Mouse (Mus musculus) bone marrow, adult 2 months (tissue): ENCODE data around the gene Robo1. TPM values are rescaled to one million over a fixed set of nuclear protein-coding genes. Genes with fewer than 3 reads are reported as not detected.

Experiments
- H3K27ac ChIP-seq: fragments of 200-500 bp; 2 replicates; pipeline ENCODE4 v1.5.1; 2012; ENCODE audit warnings: low read depth, mild to moderate bottlenecking, control low read depth, inconsistent platforms, low read length; ENCODE audit not compliant: control insufficient read depth, poor library complexity, insufficient read depth
- H3K4me1 ChIP-seq: fragments of 200-500 bp; 2 replicates; pipeline ENCODE4 v1.6.1; 2011; ENCODE audit warnings: low read length; ENCODE audit not compliant: control insufficient read depth, insufficient read depth
- H3K4me3 ChIP-seq: fragments of 200-500 bp; replicated peaks from 2 replicates; pipeline ENCODE3; 2011; ENCODE audit warnings: mild to moderate bottlenecking, low read depth, low read length, control low read depth; ENCODE audit not compliant: control insufficient read depth
- CTCF ChIP-seq: fragments of 200-500 bp; IDR thresholded peaks from 2 replicates; pipeline ENCODE4 v1.5.1; 2011; ENCODE audit warnings: low read length, control low read depth; ENCODE audit not compliant: control insufficient read depth, insufficient read depth
- POLR2A ChIP-seq: fragments of 200-500 bp; IDR thresholded peaks from 2 replicates; pipeline ENCODE4 v1.6.1; 2011; ENCODE audit warnings: low read depth, mild to moderate bottlenecking, control low read depth, low read length, borderline replicate concordance; ENCODE audit not compliant: control insufficient read depth
- WGBS: fragments of 180-500 bp; shearing (Covaris S2); methylation state at CpG from one replicate; pipeline ENCODE4 v1.1.7; 2018; 5-methylcytosine and 5-hydroxymethylcytosine counted together
- polyA plus RNA-seq: library from polyadenylated mRNA; stranded (reverse); fragments of >200 nt; gene quantifications from 2 replicates; pipeline ENCODE4 v1.2.4, GENCODE M21; 2011; ENCODE audit warnings: low replicate concordance; ENCODE audit not compliant: missing spikeins, insufficient read depth, insufficient read length

The Robo1 gene
- polyA plus RNA-seq, 1 experiment = 9.0 TPM

- TF ChIP-seq CTCF (no peak), POLR2A (no peak)
- Histone ChIP-seq H3K27ac (no peak overlapping the region), H3K4me3 (no peak overlapping the region), H3K4me1 (no peaks in the 10 kb centered on the region)
- 82% methylated on average over 6 of the region's 6 CpGs for WGBS
Measured at GRCm38 (mm10) chr16:72782171-72782570, 474.1 kb downstream of the Robo1 start.

GRCm38 (mm10) chr16:72786079-72786478, 478.0 kb downstream of the Robo1 start:
- TF ChIP-seq POLR2A = no peak
- TF ChIP-seq CTCF = no peak
- no peak overlapping the region for H3K27ac ChIP-seq
- WGBS = 80% methylated on average over 6 of the region's 6 CpGs

GRCm38 (mm10) chr16:72786636-72787035, 478.5 kb downstream of the Robo1 start:
- Histone ChIP-seq H3K27ac (no peak overlapping the region), H3K4me3 (no peak overlapping the region), H3K4me1 (no peaks in the 10 kb centered on the region)
- TF ChIP-seq POLR2A = no peak
- TF ChIP-seq CTCF = no peak
- WGBS = 73% methylated on average over 5 of the region's 5 CpGs

More at GRCm38 (mm10) chr16:72786079-72786478, 478.0 kb downstream of the Robo1 start:
- Histone ChIP-seq H3K4me3 (no peak overlapping the region), H3K4me1 (no peaks in the 10 kb centered on the region)

- no peak overlapping the region for H3K27ac ChIP-seq
- WGBS = 41% methylated on average over 7 of the region's 7 CpGs
- no peak for TF ChIP-seq CTCF
- no peak for TF ChIP-seq POLR2A
- no peaks in the 10 kb centered on the region for H3K4me1 ChIP-seq
- H3K4me3 ChIP-seq = no peak overlapping the region
Measured at GRCm38 (mm10) chr16:72788017-72788416, 479.9 kb downstream of the Robo1 start.

GRCm38 (mm10) chr16:72791181-72791705, 483.1 kb downstream of the Robo1 start:
- no peaks in the 10 kb centered on the region for H3K4me1 ChIP-seq
- 88% methylated on average over 9 of the region's 9 CpGs for WGBS
- TF ChIP-seq CTCF = no peak
- TF ChIP-seq POLR2A = no peak
- no peak overlapping the region for H3K4me3 ChIP-seq
- no peak overlapping the region for H3K27ac ChIP-seq

- TF ChIP-seq CTCF (no peak), POLR2A (no peak)
- 73% methylated on average over 6 of the region's 6 CpGs for WGBS
- no peak overlapping the region for H3K27ac ChIP-seq
Measured at GRCm38 (mm10) chr16:72794692-72795378, 486.7 kb downstream of the Robo1 start.

GRCm38 (mm10) chr16:72795379-72795712, 487.2 kb downstream of the Robo1 start:
- H3K4me1 ChIP-seq = no peaks in the 10 kb centered on the region
- H3K27ac ChIP-seq = no peak overlapping the region
- WGBS = 48% methylated on average over 1 of the region's 1 CpGs
- TF ChIP-seq POLR2A (no peak), CTCF (no peak)
- no peak overlapping the region for H3K4me3 ChIP-seq

More at GRCm38 (mm10) chr16:72794692-72795378, 486.7 kb downstream of the Robo1 start:
- H3K4me3 ChIP-seq = no peak overlapping the region
- no peaks in the 10 kb centered on the region for H3K4me1 ChIP-seq

- Histone ChIP-seq H3K4me1 (no peaks in the 10 kb centered on the region), H3K4me3 (no peak overlapping the region), H3K27ac (no peak overlapping the region)
- TF ChIP-seq POLR2A (no peak), CTCF (no peak)
- WGBS = 80% methylated on average over 12 of the region's 12 CpGs
Measured at GRCm38 (mm10) chr16:72798405-72798949, 490.4 kb downstream of the Robo1 start.

- WGBS = 80% methylated on average over 15 of the region's 15 CpGs
- no peak overlapping the region for H3K4me3 ChIP-seq
Measured at GRCm38 (mm10) chr16:72800121-72800749, 492.1 kb downstream of the Robo1 start.

More at GRCm38 (mm10) chr16:72800121-72800749, 492.1 kb downstream of the Robo1 start:
- TF ChIP-seq CTCF = no peak
- no peak for TF ChIP-seq POLR2A
- Histone ChIP-seq H3K4me1 (no peaks in the 10 kb centered on the region), H3K27ac (no peak overlapping the region)
